Mouse (Mus musculus) ovary, postnatal 36 days (tissue): ENCODE results near the gene Haao.

Experiments used
- DNase-seq: peaks from one replicate; pipeline ENCODE4 v3.0.0; 2022; ENCODE audit warnings: low spot score, mixed read lengths

The Haao gene

DNA sequence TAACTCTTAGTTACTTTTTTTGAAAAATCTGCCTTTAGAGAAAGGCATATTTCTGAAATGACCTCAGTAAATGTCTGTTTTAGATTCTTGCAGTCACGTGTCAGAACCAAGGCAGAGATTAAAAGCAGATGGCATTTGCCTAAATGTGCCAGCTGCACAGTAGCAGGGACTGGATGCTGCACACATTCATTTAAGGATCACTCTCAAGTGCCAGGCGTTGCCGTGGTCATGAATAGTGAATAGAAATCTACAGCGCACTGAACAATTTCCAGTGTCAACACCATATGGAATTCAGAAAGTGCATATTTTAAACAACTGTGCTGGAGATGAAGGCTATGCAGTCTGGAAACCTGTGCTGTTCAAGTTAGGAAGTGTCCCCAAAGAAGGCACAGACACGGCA is 65.0 kb downstream of the Haao start:
- no peak for DNase-seq
